Mouse (Mus musculus): ENCODE data around the gene Ptchd4. TPM values are rescaled to one million over a fixed set of nuclear protein-coding genes. Genes with fewer than 3 reads are reported as not detected.

The Ptchd4 gene
- polyA plus RNA-seq, 1 experiment from 2014 or later = 0.11 TPM

GRCm38 (mm10) chr17:42303062-42303577, 12.6 kb upstream of the Ptchd4 start:
- no peaks in the 10 kb centered on the region for H3K4me1 ChIP-seq (replicated peaks; ENCODE audit: control insufficient read depth, insufficient read depth, low read length)
- 59% methylated on average over 4 of the region's 4 CpGs for WGBS
- no peak for ATAC-seq (replicated peaks; ENCODE audit: low FRiP score)

GRCm38 (mm10) chr17:42304262-42304661, 11.5 kb upstream of the Ptchd4 start:
- Histone ChIP-seq H3K4me1 (replicated peaks; ENCODE audit: control insufficient read depth, insufficient read depth, low read length) (no peaks in the 10 kb centered on the region), H3K36me3 (ENCODE audit: control insufficient read depth, insufficient read depth, low read length) (no peaks in the 10 kb centered on the region), H3K9me3 (ENCODE audit: control insufficient read depth, low read length) (no peaks in the 10 kb centered on the region), H3K4me3 (ENCODE audit: low read depth, low read length) (no peak overlapping the region), H3K27ac (ENCODE audit: low read depth, low read length) (no peak overlapping the region), H3K4me2 (no peak overlapping the region), H3K27me3 (replicated peaks; ENCODE audit: control insufficient read depth, insufficient read depth, low read length) (no peaks in the 10 kb centered on the region), H3K9ac (ENCODE audit: low read depth, low read length) (no peak overlapping the region)
- 61% methylated on average over 4 of the region's 4 CpGs for WGBS
- no peak for DNase-seq (ENCODE audit: low spot score)
- no peak for ATAC-seq (replicated peaks; ENCODE audit: low FRiP score)

More at GRCm38 (mm10) chr17:42303062-42303577, 12.6 kb upstream of the Ptchd4 start:
- H3K27ac ChIP-seq (ENCODE audit: low read depth, low read length) = no peak overlapping the region
- no peaks in the 10 kb centered on the region for H3K36me3 ChIP-seq (ENCODE audit: control insufficient read depth, insufficient read depth, low read length)
- no peak overlapping the region for H3K9ac ChIP-seq (ENCODE audit: low read depth, low read length)
- H3K4me3 ChIP-seq (ENCODE audit: low read depth, low read length) = no peak overlapping the region
- DNase-seq (ENCODE audit: low spot score) = no peak
- H3K27me3 ChIP-seq (replicated peaks; ENCODE audit: control insufficient read depth, insufficient read depth, low read length) = no peaks in the 10 kb centered on the region
- no peak overlapping the region for H3K4me2 ChIP-seq
- no peaks in the 10 kb centered on the region for H3K9me3 ChIP-seq (ENCODE audit: control insufficient read depth, low read length)

GRCm38 (mm10) chr17:42307001-42307400, 8.7 kb upstream of the Ptchd4 start:
- Histone ChIP-seq H3K9me3 (ENCODE audit: control insufficient read depth, low read length) (no peaks in the 10 kb centered on the region), H3K27me3 (replicated peaks; ENCODE audit: control insufficient read depth, insufficient read depth, low read length) (no peaks in the 10 kb centered on the region), H3K9ac (ENCODE audit: low read depth, low read length) (no peak overlapping the region), H3K4me2 (no peak overlapping the region), H3K4me3 (ENCODE audit: low read depth, low read length) (no peak overlapping the region), H3K36me3 (ENCODE audit: control insufficient read depth, insufficient read depth, low read length) (no peaks in the 10 kb centered on the region), H3K27ac (ENCODE audit: low read depth, low read length) (no peak overlapping the region), H3K4me1 (replicated peaks; ENCODE audit: control insufficient read depth, insufficient read depth, low read length) (no peaks in the 10 kb centered on the region)
- no peak for DNase-seq (ENCODE audit: low spot score)
- WGBS = 88% methylated on average over 1 of the region's 1 CpGs
- ATAC-seq (replicated peaks; ENCODE audit: low FRiP score) = no peak

GRCm38 (mm10) chr17:42310136-42310535, 5.6 kb upstream of the Ptchd4 start:
- Histone ChIP-seq H3K4me1 (replicated peaks; ENCODE audit: control insufficient read depth, insufficient read depth, low read length) (no peaks in the 10 kb centered on the region), H3K9me3 (ENCODE audit: control insufficient read depth, low read length) (no peaks in the 10 kb centered on the region), H3K4me2 (no peak overlapping the region), H3K36me3 (ENCODE audit: control insufficient read depth, insufficient read depth, low read length) (no peaks in the 10 kb centered on the region), H3K4me3 (ENCODE audit: low read depth, low read length) (no peak overlapping the region), H3K27me3 (replicated peaks; ENCODE audit: control insufficient read depth, insufficient read depth, low read length) (no peaks in the 10 kb centered on the region; the same call in 1 of the 2 replicates), H3K9ac (ENCODE audit: low read depth, low read length) (no peak overlapping the region), H3K27ac (ENCODE audit: low read depth, low read length) (no peak overlapping the region)
- ATAC-seq (replicated peaks; ENCODE audit: low FRiP score) (no peak), DNase-seq (ENCODE audit: low spot score) (no peak)

GRCm38 (mm10) chr17:42316612-42316982, 850 bp downstream of the Ptchd4 start:
- Histone ChIP-seq H3K9me3 (ENCODE audit: control insufficient read depth, low read length) (no peaks in the 10 kb centered on the region), H3K4me1 (replicated peaks; ENCODE audit: control insufficient read depth, insufficient read depth, low read length) (no peaks in the 10 kb centered on the region), H3K27me3 (replicated peaks; ENCODE audit: control insufficient read depth, insufficient read depth, low read length) (peaks cover 18% of the 10 kb centered on the region), H3K36me3 (ENCODE audit: control insufficient read depth, insufficient read depth, low read length) (no peaks in the 10 kb centered on the region), H3K27ac (ENCODE audit: low read depth, low read length) (no peak overlapping the region), H3K4me3 (ENCODE audit: low read depth, low read length) (peak overlapping the region; percentile 46), H3K9ac (ENCODE audit: low read depth, low read length) (no peak overlapping the region), H3K4me2 (peak overlapping the region; percentile 67)
- peak; percentile 29; the same call in 1 of the 2 replicates for ATAC-seq (replicated peaks; ENCODE audit: low FRiP score)
- DNase-seq (ENCODE audit: low spot score) = no peak
- WGBS = 3% methylated on average over 22 of the region's 22 CpGs

GRCm38 (mm10) chr17:42335787-42336186, 20.0 kb downstream of the Ptchd4 start:
- no peak overlapping the region for H3K4me3 ChIP-seq (ENCODE audit: low read depth, low read length)
- no peak overlapping the region for H3K9ac ChIP-seq (ENCODE audit: low read depth, low read length)
- H3K27ac ChIP-seq (ENCODE audit: low read depth, low read length) = no peak overlapping the region
- no peaks in the 10 kb centered on the region for H3K4me1 ChIP-seq (replicated peaks; ENCODE audit: control insufficient read depth, insufficient read depth, low read length)
- H3K36me3 ChIP-seq (ENCODE audit: control insufficient read depth, insufficient read depth, low read length) = no peaks in the 10 kb centered on the region
- H3K4me2 ChIP-seq = no peak overlapping the region
- H3K9me3 ChIP-seq (ENCODE audit: control insufficient read depth, low read length) = no peaks in the 10 kb centered on the region
- ATAC-seq (replicated peaks; ENCODE audit: low FRiP score) (no peak), DNase-seq (ENCODE audit: low spot score) (no peak)
- H3K27me3 ChIP-seq (replicated peaks; ENCODE audit: control insufficient read depth, insufficient read depth, low read length) = no peaks in the 10 kb centered on the region

GRCm38 (mm10) chr17:42336571-42336970, 20.8 kb downstream of the Ptchd4 start:
- 80% methylated on average over 6 of the region's 6 CpGs for WGBS
- Histone ChIP-seq H3K4me3 (ENCODE audit: low read depth, low read length) (no peak overlapping the region), H3K36me3 (ENCODE audit: control insufficient read depth, insufficient read depth, low read length) (no peaks in the 10 kb centered on the region), H3K4me2 (no peak overlapping the region), H3K9ac (ENCODE audit: low read depth, low read length) (no peak overlapping the region), H3K9me3 (ENCODE audit: control insufficient read depth, low read length) (no peaks in the 10 kb centered on the region), H3K27ac (ENCODE audit: low read depth, low read length) (no peak overlapping the region), H3K4me1 (replicated peaks; ENCODE audit: control insufficient read depth, insufficient read depth, low read length) (no peaks in the 10 kb centered on the region), H3K27me3 (replicated peaks; ENCODE audit: control insufficient read depth, insufficient read depth, low read length) (no peaks in the 10 kb centered on the region)
- ATAC-seq (replicated peaks; ENCODE audit: low FRiP score) = no peak
- no peak for DNase-seq (ENCODE audit: low spot score)

- Histone ChIP-seq H3K4me2 (no peak overlapping the region), H3K27me3 (replicated peaks; ENCODE audit: control insufficient read depth, insufficient read depth, low read length) (no peaks in the 10 kb centered on the region), H3K36me3 (ENCODE audit: control insufficient read depth, insufficient read depth, low read length) (no peaks in the 10 kb centered on the region), H3K9ac (ENCODE audit: low read depth, low read length) (no peak overlapping the region), H3K4me3 (ENCODE audit: low read depth, low read length) (no peak overlapping the region), H3K27ac (ENCODE audit: low read depth, low read length) (no peak overlapping the region), H3K9me3 (ENCODE audit: control insufficient read depth, low read length) (no peaks in the 10 kb centered on the region), H3K4me1 (replicated peaks; ENCODE audit: control insufficient read depth, insufficient read depth, low read length) (no peaks in the 10 kb centered on the region)
- no peak for ATAC-seq (replicated peaks; ENCODE audit: low FRiP score)
- DNase-seq (ENCODE audit: low spot score) = no peak
Observed at GRCm38 (mm10) chr17:42346027-42346426, 30.3 kb downstream of the Ptchd4 start.

GRCm38 (mm10) chr17:42358481-42358880, 42.7 kb downstream of the Ptchd4 start:
- no peak for DNase-seq (ENCODE audit: low spot score)
- no peak overlapping the region for H3K4me2 ChIP-seq

More at GRCm38 (mm10) chr17:42358481-42358880, 42.7 kb downstream of the Ptchd4 start:
- Histone ChIP-seq H3K27ac (ENCODE audit: low read depth, low read length) (no peak overlapping the region), H3K9me3 (ENCODE audit: control insufficient read depth, low read length) (no peaks in the 10 kb centered on the region), H3K9ac (ENCODE audit: low read depth, low read length) (no peak overlapping the region), H3K27me3 (replicated peaks; ENCODE audit: control insufficient read depth, insufficient read depth, low read length) (no peaks in the 10 kb centered on the region), H3K36me3 (ENCODE audit: control insufficient read depth, insufficient read depth, low read length) (no peaks in the 10 kb centered on the region), H3K4me3 (ENCODE audit: low read depth, low read length) (no peak overlapping the region), H3K4me1 (replicated peaks; ENCODE audit: control insufficient read depth, insufficient read depth, low read length) (no peaks in the 10 kb centered on the region)
- 39% methylated on average over 1 of the region's 1 CpGs for WGBS
- ATAC-seq (replicated peaks; ENCODE audit: low FRiP score) = no peak

Data from liver, embryonic 11.5 days (tissue).